Mouse (Mus musculus) ES-Bruce4 (cell line): ENCODE results near the gene Tenm2. TPM values are rescaled to one million over a fixed set of nuclear protein-coding genes. Genes with fewer than 3 reads are reported as not detected.

Experiments
- H3K27ac ChIP-seq: 2 replicates; pipeline ENCODE4 v1.5.1; 2012; ENCODE audit warnings: low read length, inconsistent platforms; ENCODE audit not compliant: insufficient read depth
- H3K27me3 ChIP-seq: 2 replicates; pipeline ENCODE4 v1.6.1; 2012; ENCODE audit warnings: mild to moderate bottlenecking, low read length, inconsistent platforms; ENCODE audit not compliant: control insufficient read depth, poor library complexity, insufficient read depth, severe bottlenecking
- H3K36me3 ChIP-seq: 2 replicates; pipeline ENCODE4 v1.6.1; 2012; ENCODE audit warnings: inconsistent platforms, mild to moderate bottlenecking, low read length, moderate library complexity; ENCODE audit not compliant: control insufficient read depth, poor library complexity, insufficient read depth, severe bottlenecking
- H3K4me1 ChIP-seq: one replicate; pipeline ENCODE4 v1.8.1; 2011; ENCODE audit warnings: low read length; ENCODE audit not compliant: control insufficient read depth, insufficient read depth
- H3K4me3 ChIP-seq: 2 replicates; pipeline ENCODE4 v1.5.1; 2011; ENCODE audit warnings: low read depth, mild to moderate bottlenecking, low read length
- H3K9ac ChIP-seq: 2 replicates; pipeline ENCODE4 v1.6.1; 2012; ENCODE audit warnings: low read depth, mild to moderate bottlenecking, inconsistent platforms; ENCODE audit not compliant: poor library complexity, severe bottlenecking
- H3K9me3 ChIP-seq: replicated peaks from 2 replicates; pipeline ENCODE4 v1.6.1; 2012; ENCODE audit warnings: mild to moderate bottlenecking, low read length, inconsistent platforms; ENCODE audit not compliant: control insufficient read depth, poor library complexity, insufficient read depth, severe bottlenecking
- CTCF ChIP-seq: IDR thresholded peaks from one replicate; pipeline ENCODE4 v1.8.1; 2011; ENCODE audit warnings: low read depth, low read length
- EP300 ChIP-seq: IDR thresholded peaks from 2 replicates; pipeline ENCODE4 v1.6.1; 2011; ENCODE audit warnings: low read depth, low read length; ENCODE audit not compliant: insufficient read depth
- POLR2A ChIP-seq: IDR thresholded peaks from one replicate; pipeline ENCODE4 v1.8.1; 2011; ENCODE audit warnings: low read length; ENCODE audit not compliant: insufficient read depth
- polyA plus RNA-seq: library from polyadenylated mRNA; stranded (reverse); fragments of >200 nt; gene quantifications from 2 replicates; pipeline ENCODE4 v1.2.4, GENCODE M21; 2011; ENCODE audit warnings: low read depth; ENCODE audit not compliant: missing spikeins, insufficient read depth, insufficient read length

The Tenm2 gene
- polyA plus RNA-seq, 1 experiment = not detected

DNA sequence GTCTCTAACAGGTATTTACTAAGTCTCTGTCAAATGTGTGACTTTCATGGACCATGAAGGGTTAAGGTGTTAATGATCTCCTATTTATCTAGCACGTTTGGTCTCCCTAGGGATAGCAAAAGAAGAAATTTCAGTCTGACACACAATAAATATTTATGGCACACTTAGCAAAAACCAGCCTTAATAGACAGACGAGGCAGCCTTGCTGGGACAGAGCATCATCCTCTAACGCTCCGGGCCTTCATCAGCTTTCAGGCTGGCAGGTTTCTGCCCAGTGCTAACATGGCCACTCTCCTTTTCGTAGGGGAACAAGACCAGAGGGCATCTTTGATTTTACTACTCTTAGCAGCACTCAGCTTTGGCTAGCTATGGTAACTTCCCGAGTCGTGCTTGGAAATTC is 537.5 kb downstream of the Tenm2 start:
- no peaks in the 10 kb centered on the region for H3K27me3 ChIP-seq
- TF ChIP-seq EP300 (no peak), CTCF (no peak), POLR2A (no peak)
- H3K9me3 ChIP-seq = no peaks in the 10 kb centered on the region
- no peak overlapping the region for H3K4me3 ChIP-seq
- H3K36me3 ChIP-seq = no peaks in the 10 kb centered on the region
- no peak overlapping the region for H3K27ac ChIP-seq
- H3K9ac ChIP-seq = no peak overlapping the region
- H3K4me1 ChIP-seq = no peaks in the 10 kb centered on the region

GRCm38 (mm10) chr11:36697816-36698215 is 537.9 kb downstream of the Tenm2 start:
- H3K36me3 ChIP-seq = no peaks in the 10 kb centered on the region
- H3K27me3 ChIP-seq = no peaks in the 10 kb centered on the region
- H3K4me3 ChIP-seq = no peak overlapping the region
- TF ChIP-seq POLR2A = no peak
- no peak for TF ChIP-seq EP300
- TF ChIP-seq CTCF = no peak
- no peak overlapping the region for H3K9ac ChIP-seq
- H3K4me1 ChIP-seq = no peaks in the 10 kb centered on the region
- H3K27ac ChIP-seq = no peak overlapping the region
- no peaks in the 10 kb centered on the region for H3K9me3 ChIP-seq

GRCm38 (mm10) chr11:36697021-36697639 is 538.6 kb downstream of the Tenm2 start:
- TF ChIP-seq EP300 (no peak), POLR2A (no peak), CTCF (no peak)
- no peak overlapping the region for H3K27ac ChIP-seq

DNA sequence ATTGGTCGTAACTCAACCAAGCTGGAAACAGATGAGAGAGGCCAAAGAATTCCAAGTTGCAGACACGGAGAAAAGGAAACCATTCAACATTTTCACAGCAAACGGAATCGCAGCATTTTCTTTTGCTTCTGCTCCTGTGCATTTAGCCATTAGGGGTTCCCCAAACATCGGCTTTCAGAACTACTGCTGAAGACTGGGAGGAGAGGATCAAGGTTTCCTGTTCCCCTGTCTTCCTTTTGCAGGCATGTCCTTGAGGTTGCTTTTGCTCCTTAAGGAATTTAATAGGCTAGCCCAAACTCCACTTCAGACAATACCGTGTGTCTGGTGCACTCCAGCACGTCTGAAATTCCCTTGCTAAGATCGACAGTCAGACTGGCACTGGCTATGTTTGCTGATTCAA is 541.0 kb downstream of the Tenm2 start:
- no peaks in the 10 kb centered on the region for H3K36me3 ChIP-seq
- H3K9me3 ChIP-seq = no peaks in the 10 kb centered on the region
- no peak overlapping the region for H3K27ac ChIP-seq
- no peaks in the 10 kb centered on the region for H3K4me1 ChIP-seq
- H3K9ac ChIP-seq = no peak overlapping the region
- TF ChIP-seq CTCF = no peak
- TF ChIP-seq POLR2A = no peak
- no peak for TF ChIP-seq EP300
- no peaks in the 10 kb centered on the region for H3K27me3 ChIP-seq
- H3K4me3 ChIP-seq = no peak overlapping the region

More at GRCm38 (mm10) chr11:36697021-36697639, 538.6 kb downstream of the Tenm2 start:
- no peaks in the 10 kb centered on the region for H3K4me1 ChIP-seq
- no peaks in the 10 kb centered on the region for H3K27me3 ChIP-seq
- no peak overlapping the region for H3K4me3 ChIP-seq
- H3K9ac ChIP-seq = no peak overlapping the region
- H3K9me3 ChIP-seq = no peaks in the 10 kb centered on the region
- no peaks in the 10 kb centered on the region for H3K36me3 ChIP-seq

GRCm38 (mm10) chr11:36692637-36693036 is 543.1 kb downstream of the Tenm2 start:
- TF ChIP-seq EP300 = no peak
- no peak for TF ChIP-seq CTCF
- no peak for TF ChIP-seq POLR2A
- Histone ChIP-seq H3K27me3 (no peaks in the 10 kb centered on the region), H3K4me3 (no peak overlapping the region), H3K4me1 (no peaks in the 10 kb centered on the region), H3K9ac (no peak overlapping the region), H3K27ac (no peak overlapping the region), H3K36me3 (no peaks in the 10 kb centered on the region), H3K9me3 (no peaks in the 10 kb centered on the region)

- no peak overlapping the region for H3K4me3 ChIP-seq
- H3K9ac ChIP-seq = no peak overlapping the region
- H3K27ac ChIP-seq = no peak overlapping the region
- H3K9me3 ChIP-seq = no peaks in the 10 kb centered on the region
- TF ChIP-seq POLR2A (no peak), CTCF (no peak), EP300 (no peak)
- no peaks in the 10 kb centered on the region for H3K4me1 ChIP-seq
- no peaks in the 10 kb centered on the region for H3K36me3 ChIP-seq
- no peaks in the 10 kb centered on the region for H3K27me3 ChIP-seq
Observed at GRCm38 (mm10) chr11:36690826-36691225, 544.9 kb downstream of the Tenm2 start.

DNA sequence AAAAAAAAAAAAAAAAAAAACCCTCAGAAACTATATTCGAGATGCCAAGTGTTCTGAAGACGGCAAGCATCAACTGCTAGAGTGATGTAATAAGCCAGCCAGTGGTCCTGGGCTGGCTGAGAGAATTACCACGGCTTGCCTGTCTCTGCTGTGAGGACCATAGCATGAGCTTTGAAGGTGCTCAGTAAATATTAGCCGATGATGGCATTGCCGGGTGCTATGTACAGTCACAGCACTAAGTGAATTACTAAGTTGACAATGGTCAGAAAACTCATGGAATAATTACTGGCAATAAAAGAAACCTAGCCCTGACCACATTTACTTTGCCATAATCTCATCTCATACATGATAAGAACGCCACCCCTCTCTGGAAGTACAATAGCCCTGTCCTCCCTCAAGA is 549.5 kb downstream of the Tenm2 start:
- Histone ChIP-seq H3K27ac (no peak overlapping the region), H3K27me3 (no peaks in the 10 kb centered on the region), H3K9me3 (no peaks in the 10 kb centered on the region), H3K4me3 (no peak overlapping the region), H3K4me1 (no peaks in the 10 kb centered on the region), H3K9ac (no peak overlapping the region), H3K36me3 (no peaks in the 10 kb centered on the region)
- TF ChIP-seq EP300 = no peak
- TF ChIP-seq CTCF = no peak
- TF ChIP-seq POLR2A = no peak
